Mouse (Mus musculus): ENCODE results near the gene Med20. TPM values are rescaled to one million over a fixed set of nuclear protein-coding genes. Genes with fewer than 3 reads are reported as not detected.

Med20 gene
- polyA plus RNA-seq, 2 experiments: 23.1 to 23.2 TPM

DNA sequence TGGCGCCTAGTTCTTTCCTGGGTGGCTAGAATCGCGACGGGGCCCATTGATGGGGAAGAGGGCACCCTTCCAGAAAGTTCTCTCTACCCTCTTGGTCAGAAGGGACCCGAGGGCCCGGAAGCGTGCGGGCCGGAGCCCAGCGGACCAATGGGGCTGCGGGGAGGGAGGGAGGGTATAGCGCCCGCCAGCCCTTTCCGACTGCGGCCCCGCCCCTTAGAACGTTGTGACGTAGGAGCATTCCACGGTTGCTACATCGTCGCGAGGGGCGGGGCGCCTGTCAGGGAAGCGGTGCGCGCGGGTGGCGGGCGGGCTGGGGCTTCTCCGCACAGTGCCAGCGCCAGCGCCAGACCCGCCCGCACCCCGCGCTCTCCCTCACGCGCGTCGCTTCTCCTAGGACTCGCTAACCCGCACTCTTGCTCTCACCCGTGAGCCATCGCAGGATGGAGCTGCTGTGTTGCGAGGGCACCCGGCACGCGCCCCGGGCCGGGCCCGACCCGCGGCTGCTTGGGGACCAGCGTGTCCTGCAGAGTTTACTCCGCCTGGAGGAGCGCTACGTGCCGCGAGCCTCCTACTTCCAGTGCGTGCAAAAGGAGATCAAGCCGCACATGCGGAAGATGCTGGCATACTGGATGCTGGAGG lies 18.0 kb upstream of the Med20 start:
- WGBS (ENCODE audit: insufficient replicate concordance): under 1% methylated on average over 61 of the region's 63 CpGs
- Histone ChIP-seq H3K4me2 (ENCODE audit: low read depth) (peak overlapping the region; percentile 92), H3K9me3 (ENCODE audit: control insufficient read depth, low read length) (no peaks in the 10 kb centered on the region), H3K9ac (replicated peaks) (peak overlapping the region; percentile 98), H3K4me3 (ENCODE audit: insufficient read depth in 1 of 2, low read depth in 2 of 2, low read length in 2 of 2) (peak overlapping the region; percentile 72 to 93), H3K4me1 (replicated peaks; ENCODE audit: control insufficient read depth in 2 of 2, insufficient read depth in 2 of 2, low read length in 1 of 2) (peaks cover 41 to 48% of the 10 kb centered on the region in 2 experiments), H3K36me3 (replicated peaks; ENCODE audit: control insufficient read depth, insufficient read depth, low read depth) (peaks cover 27% of the 10 kb centered on the region), H3K27me3 (ENCODE audit: control insufficient read depth, insufficient read depth, low read length) (no peaks in the 10 kb centered on the region), H3K27ac (peak overlapping the region; percentile 93)
- TF ChIP-seq EP300 (IDR thresholded peaks at IDR 0.05; ENCODE audit: low read depth) (no peak), CTCF (IDR thresholded peaks at IDR 0.05; ENCODE audit: low read depth) (peak; percentile 19; the same call in 1 of the 2 replicates)
- peak; percentile 92 to 95 (median 94) for DNase-seq (ENCODE audit: low read depth in 3 of 3, low spot score in 3 of 3)
- peak; percentile 68 for ATAC-seq (ENCODE audit: insufficient read depth)

DNA sequence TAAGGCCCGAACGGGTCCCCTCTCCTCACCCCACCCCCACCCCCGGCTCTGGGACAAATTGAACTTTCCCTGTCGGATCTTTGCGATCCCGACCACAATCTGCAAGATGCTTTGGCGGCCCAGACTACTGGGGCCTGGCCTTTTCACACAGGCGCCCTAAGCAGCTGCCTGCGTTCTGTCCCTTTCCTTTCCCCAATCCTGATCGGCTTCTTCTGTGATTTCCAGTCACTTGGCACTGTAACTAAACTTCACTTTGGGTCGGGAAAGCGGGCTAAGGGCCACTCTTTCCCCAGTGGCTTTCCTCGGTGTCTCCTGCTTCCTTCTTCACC lies 17.6 kb upstream of the Med20 start:
- peak overlapping the region; percentile 98 for H3K9ac ChIP-seq (replicated peaks)
- peaks cover 45 to 53% of the 10 kb centered on the region in 2 experiments for H3K4me1 ChIP-seq (replicated peaks; ENCODE audit: control insufficient read depth in 2 of 2, insufficient read depth in 2 of 2, low read length in 1 of 2)

DNA sequence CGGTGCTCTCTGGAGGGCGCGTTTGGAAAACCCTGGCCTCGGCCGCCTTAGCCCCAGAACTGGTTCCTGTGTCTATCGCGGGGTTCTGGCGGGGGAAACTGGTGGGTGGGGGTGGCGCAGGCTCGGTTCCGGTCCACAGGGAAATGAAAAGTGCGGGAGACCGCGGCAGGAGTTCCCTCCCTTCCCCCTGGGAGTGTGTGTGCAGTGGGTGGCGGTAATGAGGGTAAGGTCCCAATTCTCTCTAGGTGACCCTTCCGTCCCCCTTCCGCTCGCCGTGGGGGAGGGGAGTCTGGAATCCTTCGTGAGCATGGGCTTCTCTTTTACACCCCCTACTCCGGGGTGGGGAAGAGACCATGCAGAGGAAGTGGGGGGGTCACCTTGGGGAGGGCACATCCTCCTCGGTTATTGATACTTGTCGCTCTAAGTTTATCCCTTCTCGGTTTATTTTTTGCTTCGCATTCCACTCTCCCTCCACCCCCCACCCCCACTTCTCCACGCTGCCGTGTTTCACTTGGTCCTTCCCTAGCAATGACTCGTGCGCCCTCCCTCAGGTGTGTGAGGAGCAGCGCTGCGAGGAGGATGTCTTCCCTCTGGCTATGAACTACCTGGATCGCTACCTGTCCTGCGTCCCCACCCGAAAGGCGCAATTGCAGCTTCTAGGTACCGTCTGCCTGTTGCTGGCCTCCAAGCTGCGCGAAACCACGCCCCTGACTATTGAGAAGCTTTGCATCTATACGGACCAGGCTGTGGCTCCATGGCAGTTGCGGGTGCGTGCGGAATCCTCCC lies 17.0 kb upstream of the Med20 start:
- WGBS (ENCODE audit: insufficient replicate concordance): under 1% methylated on average over 41 of the region's 43 CpGs
- H3K27ac ChIP-seq: peak overlapping the region; percentile 93
- DNase-seq (ENCODE audit: low read depth in 3 of 3, low spot score in 3 of 3) (peak in 1 of 3 experiments; percentile 40), ATAC-seq (ENCODE audit: insufficient read depth) (peak; percentile 5; the same call in 1 of the 2 replicates)
- no peaks in the 10 kb centered on the region for H3K27me3 ChIP-seq (ENCODE audit: control insufficient read depth, insufficient read depth, low read length)
- peak overlapping the region; percentile 72 to 93 for H3K4me3 ChIP-seq (ENCODE audit: insufficient read depth in 1 of 2, low read depth in 2 of 2, low read length in 2 of 2)
- TF ChIP-seq CTCF (IDR thresholded peaks at IDR 0.05; ENCODE audit: low read depth): no peak
- no peak for TF ChIP-seq EP300 (IDR thresholded peaks at IDR 0.05; ENCODE audit: low read depth)
- H3K36me3 ChIP-seq (replicated peaks; ENCODE audit: control insufficient read depth, insufficient read depth, low read depth): peaks cover 38% of the 10 kb centered on the region
- peak overlapping the region; percentile 92 for H3K4me2 ChIP-seq (ENCODE audit: low read depth)
- H3K9me3 ChIP-seq (ENCODE audit: control insufficient read depth, low read length): no peaks in the 10 kb centered on the region
- H3K4me1 ChIP-seq (replicated peaks; ENCODE audit: control insufficient read depth in 2 of 2, insufficient read depth in 2 of 2, low read length in 1 of 2): peaks cover 48 to 57% of the 10 kb centered on the region in 2 experiments
- peak overlapping the region; percentile 98 for H3K9ac ChIP-seq (replicated peaks)

More for the DNA sequence above, 17.6 kb upstream of the Med20 start:
- no peak for ATAC-seq (ENCODE audit: insufficient read depth)
- H3K4me2 ChIP-seq (ENCODE audit: low read depth): peak overlapping the region; percentile 92
- under 1% methylated on average over 13 of the region's 13 CpGs for WGBS (ENCODE audit: insufficient replicate concordance)
- DNase-seq (ENCODE audit: low read depth in 3 of 3, low spot score in 3 of 3): no peak
- no peak for TF ChIP-seq EP300 (IDR thresholded peaks at IDR 0.05; ENCODE audit: low read depth)
- no peak for TF ChIP-seq CTCF (IDR thresholded peaks at IDR 0.05; ENCODE audit: low read depth)
- no peaks in the 10 kb centered on the region for H3K27me3 ChIP-seq (ENCODE audit: control insufficient read depth, insufficient read depth, low read length)
- peaks cover 32% of the 10 kb centered on the region for H3K36me3 ChIP-seq (replicated peaks; ENCODE audit: control insufficient read depth, insufficient read depth, low read depth)
- H3K27ac ChIP-seq: peak overlapping the region; percentile 93
- peak overlapping the region; percentile 72 to 93 for H3K4me3 ChIP-seq (ENCODE audit: insufficient read depth in 1 of 2, low read depth in 2 of 2, low read length in 2 of 2)
- H3K9me3 ChIP-seq (ENCODE audit: control insufficient read depth, low read length): no peaks in the 10 kb centered on the region

DNA sequence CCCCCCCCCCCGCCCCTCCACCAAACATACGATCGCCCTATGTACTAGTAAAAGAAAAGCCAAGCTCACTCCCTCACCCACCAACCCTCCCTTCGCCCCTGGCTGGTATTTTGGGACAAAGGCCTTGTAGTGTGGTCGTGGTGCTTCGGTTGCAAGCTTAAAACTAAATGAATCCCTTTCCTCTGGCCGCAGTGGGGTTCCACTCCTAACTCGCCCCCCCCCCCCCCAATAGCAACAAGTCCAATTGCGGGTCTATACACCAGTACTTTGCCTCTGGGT lies 16.5 kb upstream of the Med20 start:
- Histone ChIP-seq H3K36me3 (replicated peaks; ENCODE audit: control insufficient read depth, insufficient read depth, low read depth) (peaks cover 43% of the 10 kb centered on the region), H3K4me2 (ENCODE audit: low read depth) (peak overlapping the region; percentile 92), H3K9ac (replicated peaks) (peak overlapping the region; percentile 98), H3K27me3 (ENCODE audit: control insufficient read depth, insufficient read depth, low read length) (no peaks in the 10 kb centered on the region), H3K4me1 (replicated peaks; ENCODE audit: control insufficient read depth in 2 of 2, insufficient read depth in 2 of 2, low read length in 1 of 2) (peaks cover 48 to 61% of the 10 kb centered on the region in 2 experiments), H3K4me3 (ENCODE audit: insufficient read depth in 1 of 2, low read depth in 2 of 2, low read length in 2 of 2) (peak overlapping the region; percentile 72 to 93), H3K9me3 (ENCODE audit: control insufficient read depth, low read length) (no peaks in the 10 kb centered on the region), H3K27ac (peak overlapping the region; percentile 93)
- 1% methylated on average over 7 of the region's 9 CpGs for WGBS (ENCODE audit: insufficient replicate concordance)
- DNase-seq (ENCODE audit: low read depth in 3 of 3, low spot score in 3 of 3) (no peak), ATAC-seq (ENCODE audit: insufficient read depth) (no peak)
- TF ChIP-seq EP300 (IDR thresholded peaks at IDR 0.05; ENCODE audit: low read depth) (no peak), CTCF (IDR thresholded peaks at IDR 0.05; ENCODE audit: low read depth) (no peak)

Data from liver, embryonic 14.5 days (tissue).